Mouse (Mus musculus) lung, postnatal 0 days (tissue): ENCODE measurements around the gene Rmdn2.

Experiments used
- CTCF ChIP-seq: IDR thresholded peaks from 2 replicates; pipeline ENCODE4 v1.5.1; 2016; ENCODE audit warnings: antibody characterized with exemption, mild to moderate bottlenecking
- EP300 ChIP-seq: IDR thresholded peaks from 2 replicates; pipeline ENCODE4 v1.6.1; 2016; ENCODE audit warnings: antibody characterized with exemption, mild to moderate bottlenecking, control low read depth

- no peak for TF ChIP-seq CTCF
- no peak for TF ChIP-seq EP300
Observed at GRCm38 (mm10) chr17:79714368-79714895, 102.8 kb downstream of the Rmdn2 start.
